37 mouse cellular contexts compared by ENCODE assay signal in genomic region chr6:113728181-113728580, GRCm38 (mm10). TPM values are rescaled to one million over a fixed set of nuclear protein-coding genes. Genes with fewer than 3 reads are reported as not detected.
"Had no signal": no experiment of that assay in that cellular context is flagged by ENCODE, and none has a peak within 500 bp of the region (broad histone marks: within the 10 kb centered on the region; RNA-seq: fewer than 3 reads in every experiment).

No protein-coding gene starts in this region.

- H3K9me3 ChIP-seq: heart, embryonic 10.5 days; heart, embryonic 12.5 days; hindbrain, embryonic 13.5 days; hindbrain, embryonic 15.5 days; kidney, embryonic 15.5 days; limb, embryonic 13.5 days; limb, embryonic 15.5 days; liver, embryonic 12.5 days had no signal

- H3K4me2 ChIP-seq: heart, embryonic 12.5 days; hindbrain, embryonic 13.5 days; hindbrain, embryonic 15.5 days; kidney, embryonic 15.5 days; limb, embryonic 13.5 days; limb, embryonic 15.5 days; liver, embryonic 12.5 days had no signal

- DNase-seq: gastrocnemius, postnatal 14 days; gastrocnemius, postnatal 36 days; heart, adult 18-20 months; heart, postnatal 10 days; kidney, adult 11 months; kidney, adult 2 months; kidney, adult 9 months; kidney, postnatal 14 days; kidney, postnatal 36 days; layer of hippocampus, adult 9-11 months; layer of hippocampus, postnatal 36 days; left cerebral cortex, postnatal 4 days had no signal

- H3K4me1 ChIP-seq: heart, embryonic 10.5 days; heart, embryonic 12.5 days; hindbrain, embryonic 13.5 days; hindbrain, embryonic 15.5 days; kidney, embryonic 15.5 days; limb, embryonic 13.5 days; limb, embryonic 15.5 days; liver, embryonic 12.5 days had no signal

- H3K27me3 ChIP-seq: heart, embryonic 12.5 days; hindbrain, embryonic 13.5 days; hindbrain, embryonic 15.5 days; kidney, embryonic 15.5 days; limb, embryonic 13.5 days; limb, embryonic 15.5 days; liver, embryonic 12.5 days had no signal

- ATAC-seq: hindbrain, postnatal 0 days; intestine, embryonic 16.5 days; liver, embryonic 12.5 days had no signal

- H3K4me3 ChIP-seq: heart, embryonic 10.5 days; heart, embryonic 12.5 days; hindbrain, embryonic 13.5 days; hindbrain, embryonic 15.5 days; kidney, embryonic 15.5 days; limb, embryonic 13.5 days; limb, embryonic 15.5 days; liver, embryonic 12.5 days had no signal

RNA-seq across cellular contexts. Expression of gene Ghrl, which starts 8.5 kb away (rescaled TPM):
- total RNA-seq: gastrocnemius, adult 18-20 months; gastrocnemius, adult 8-10 months; gastrocnemius, postnatal 36 days; heart, adult 18-20 months; heart, adult 8-10 months; heart, postnatal 10 days; heart, postnatal 25 days; hematopoietic stem cell, adult 5-6 weeks; hindbrain, postnatal 0 days; layer of hippocampus, adult 18-20 months; layer of hippocampus, adult 8-10 months; layer of hippocampus, postnatal 36 days; left cerebral cortex, adult 18-20 months; left cerebral cortex, adult 8-10 months; left cerebral cortex, postnatal 10 days; left cerebral cortex, postnatal 25 days; left cerebral cortex, postnatal 4 days; liver, adult 2 months had no signal
- polyA plus RNA-seq: gonadal fat pad, adult 2 months; heart, embryonic 12.5 days; heart, embryonic 14.5 days; kidney, postnatal 0 days; liver, adult 2 months; liver, embryonic 12.5 days had no signal
